Mouse (Mus musculus): ENCODE results near the gene Ramac. TPM values are rescaled to one million over a fixed set of nuclear protein-coding genes. Genes with fewer than 3 reads are reported as not detected.

Ramac gene
- polyA plus RNA-seq, 1 experiment = 17.6 TPM

DNA sequence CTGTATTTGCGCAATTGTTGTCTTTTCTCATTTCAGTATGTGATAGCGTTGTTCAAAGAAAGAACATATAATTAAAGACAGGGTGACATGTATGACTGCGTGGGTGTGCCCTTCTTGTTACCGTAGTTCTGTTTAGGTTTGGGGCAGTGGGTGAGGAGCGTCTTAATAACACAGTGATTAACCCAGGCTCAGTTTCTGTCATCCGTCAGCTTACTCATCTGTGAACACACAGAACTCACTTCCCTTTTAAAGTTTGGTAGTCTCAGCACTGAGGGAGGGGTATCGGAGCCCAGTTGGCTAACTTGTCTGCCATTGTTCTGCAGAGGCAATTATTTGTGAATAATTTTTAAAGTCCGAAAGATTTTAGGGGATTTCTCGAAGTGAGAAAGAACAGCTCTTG is 35.0 kb upstream of the Ramac start:
- Histone ChIP-seq H3K36me3 (ENCODE audit: control insufficient read depth, insufficient read depth, low read length) (no peaks in the 10 kb centered on the region), H3K4me1 (ENCODE audit: control insufficient read depth, insufficient read depth, low read length) (no peaks in the 10 kb centered on the region), H3K4me3 (ENCODE audit: control insufficient read depth, low read depth, low read length) (no peak overlapping the region), H3K27ac (ENCODE audit: control insufficient read depth, insufficient read depth, low read depth, low read length) (no peak overlapping the region), H3K27me3 (ENCODE audit: control insufficient read depth, insufficient read depth, low read length) (no peaks in the 10 kb centered on the region)
- TF ChIP-seq POLR2A (IDR thresholded peaks at IDR 0.05; ENCODE audit: control insufficient read depth, low read depth, low read length) = no peak
- TF ChIP-seq CTCF (IDR thresholded peaks at IDR 0.05; ENCODE audit: control insufficient read depth, insufficient read depth, insufficient replicate concordance, low read depth, low read length) = no peak

DNA sequence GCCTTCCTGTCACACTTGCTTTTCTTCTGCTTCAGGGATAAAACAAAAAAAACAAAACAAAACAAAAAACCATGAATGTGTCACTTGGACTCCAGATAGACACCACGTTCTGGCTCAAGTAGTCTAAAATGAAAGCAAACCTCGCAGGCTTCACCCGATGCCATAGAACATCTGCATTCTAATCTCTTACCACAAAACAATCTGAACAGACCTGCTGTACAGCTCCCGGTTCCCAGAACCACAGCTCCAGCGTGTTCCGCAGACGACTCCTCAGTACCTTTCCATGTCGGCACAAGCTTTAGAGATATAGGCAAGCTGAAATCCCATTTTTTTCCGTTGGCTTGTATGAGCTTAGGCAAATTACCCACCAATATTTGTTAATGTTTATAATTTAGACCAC is 32.9 kb upstream of the Ramac start:
- H3K27me3 ChIP-seq (ENCODE audit: control insufficient read depth, insufficient read depth, low read length) = no peaks in the 10 kb centered on the region
- H3K27ac ChIP-seq (ENCODE audit: control insufficient read depth, insufficient read depth, low read depth, low read length) = no peak overlapping the region
- no peaks in the 10 kb centered on the region for H3K36me3 ChIP-seq (ENCODE audit: control insufficient read depth, insufficient read depth, low read length)
- no peak for TF ChIP-seq CTCF (IDR thresholded peaks at IDR 0.05; ENCODE audit: control insufficient read depth, insufficient read depth, insufficient replicate concordance, low read depth, low read length)
- no peak for TF ChIP-seq POLR2A (IDR thresholded peaks at IDR 0.05; ENCODE audit: control insufficient read depth, low read depth, low read length)
- no peak overlapping the region for H3K4me3 ChIP-seq (ENCODE audit: control insufficient read depth, low read depth, low read length)
- no peaks in the 10 kb centered on the region for H3K4me1 ChIP-seq (ENCODE audit: control insufficient read depth, insufficient read depth, low read length)

DNA sequence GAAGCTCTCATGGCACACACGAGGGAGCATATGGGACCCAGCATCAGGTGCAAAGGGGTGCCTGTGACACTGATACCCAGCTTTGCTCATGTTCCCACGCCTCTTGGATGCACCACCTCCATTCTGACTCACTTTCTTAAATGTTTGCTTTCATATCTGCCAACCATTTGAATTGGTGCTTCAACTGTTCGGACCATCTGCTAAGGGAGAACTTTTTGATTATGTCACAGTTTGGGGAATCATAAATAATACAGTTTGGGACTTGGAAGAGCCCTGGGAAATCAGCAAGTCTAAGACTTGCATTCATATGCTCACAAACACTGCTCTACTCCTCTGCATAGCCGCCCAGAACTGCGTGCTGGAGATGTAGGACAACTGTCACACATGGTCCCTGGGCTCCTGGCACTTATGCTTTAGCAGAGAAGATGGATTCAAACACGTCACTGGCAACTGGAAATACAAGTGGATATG is 31.5 kb upstream of the Ramac start:
- no peaks in the 10 kb centered on the region for H3K36me3 ChIP-seq (ENCODE audit: control insufficient read depth, insufficient read depth, low read length)
- H3K27me3 ChIP-seq (ENCODE audit: control insufficient read depth, insufficient read depth, low read length) = no peaks in the 10 kb centered on the region
- H3K4me3 ChIP-seq (ENCODE audit: control insufficient read depth, low read depth, low read length) = no peak overlapping the region
- H3K27ac ChIP-seq (ENCODE audit: control insufficient read depth, insufficient read depth, low read depth, low read length) = no peak overlapping the region
- TF ChIP-seq CTCF (IDR thresholded peaks at IDR 0.05; ENCODE audit: control insufficient read depth, insufficient read depth, insufficient replicate concordance, low read depth, low read length) = no peak
- TF ChIP-seq POLR2A (IDR thresholded peaks at IDR 0.05; ENCODE audit: control insufficient read depth, low read depth, low read length) = no peak
- H3K4me1 ChIP-seq (ENCODE audit: control insufficient read depth, insufficient read depth, low read length) = no peaks in the 10 kb centered on the region

DNA sequence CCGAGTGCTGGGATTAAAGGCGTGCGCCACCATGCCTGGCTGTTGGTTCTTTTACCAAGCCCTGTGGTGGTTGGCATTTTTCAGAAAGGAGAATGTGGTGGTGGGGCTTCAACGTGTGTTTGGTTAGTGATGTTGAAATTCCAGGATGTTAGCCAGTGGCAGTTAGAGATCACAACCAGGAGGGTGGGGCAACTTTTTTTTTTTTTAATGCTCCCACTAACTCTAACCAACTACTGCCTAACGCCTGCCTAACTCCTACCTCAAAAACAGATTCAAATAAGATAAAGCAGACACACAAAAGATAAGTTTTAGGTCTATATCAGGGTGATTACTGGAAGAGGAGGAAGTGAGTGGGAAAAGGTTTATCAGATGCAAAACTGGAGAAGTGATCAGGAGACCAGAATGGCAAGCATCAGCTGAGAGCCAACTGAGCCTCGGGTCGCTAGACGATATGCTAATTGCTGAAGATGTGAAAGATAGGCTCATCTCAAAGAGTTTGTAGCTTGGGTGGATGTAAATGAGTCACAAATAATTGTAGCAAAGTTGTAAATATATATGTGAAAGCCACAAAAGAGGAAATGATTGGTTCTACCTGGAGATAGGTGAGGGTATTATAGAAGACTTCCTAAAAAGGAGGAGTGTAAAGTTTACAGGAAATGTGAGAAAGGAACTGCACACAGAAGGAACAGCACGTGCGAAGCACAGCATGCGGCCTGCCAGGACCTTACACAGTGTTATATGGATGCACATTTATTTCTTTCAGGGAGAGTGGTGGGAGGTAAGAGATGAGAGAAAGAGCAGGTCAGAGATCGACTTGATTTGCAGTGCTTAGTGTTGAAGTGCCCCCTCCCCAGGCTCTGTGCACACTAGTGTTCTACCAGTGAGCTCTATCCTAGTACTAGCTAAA is 30.3 kb upstream of the Ramac start:
- Histone ChIP-seq H3K36me3 (ENCODE audit: control insufficient read depth, insufficient read depth, low read length) (no peaks in the 10 kb centered on the region), H3K27ac (ENCODE audit: control insufficient read depth, insufficient read depth, low read depth, low read length) (no peak overlapping the region), H3K4me1 (ENCODE audit: control insufficient read depth, insufficient read depth, low read length) (no peaks in the 10 kb centered on the region), H3K4me3 (ENCODE audit: control insufficient read depth, low read depth, low read length) (no peak overlapping the region), H3K27me3 (ENCODE audit: control insufficient read depth, insufficient read depth, low read length) (no peaks in the 10 kb centered on the region)
- TF ChIP-seq POLR2A (IDR thresholded peaks at IDR 0.05; ENCODE audit: control insufficient read depth, low read depth, low read length) (no peak), CTCF (IDR thresholded peaks at IDR 0.05; ENCODE audit: control insufficient read depth, insufficient read depth, insufficient replicate concordance, low read depth, low read length) (no peak)

DNA sequence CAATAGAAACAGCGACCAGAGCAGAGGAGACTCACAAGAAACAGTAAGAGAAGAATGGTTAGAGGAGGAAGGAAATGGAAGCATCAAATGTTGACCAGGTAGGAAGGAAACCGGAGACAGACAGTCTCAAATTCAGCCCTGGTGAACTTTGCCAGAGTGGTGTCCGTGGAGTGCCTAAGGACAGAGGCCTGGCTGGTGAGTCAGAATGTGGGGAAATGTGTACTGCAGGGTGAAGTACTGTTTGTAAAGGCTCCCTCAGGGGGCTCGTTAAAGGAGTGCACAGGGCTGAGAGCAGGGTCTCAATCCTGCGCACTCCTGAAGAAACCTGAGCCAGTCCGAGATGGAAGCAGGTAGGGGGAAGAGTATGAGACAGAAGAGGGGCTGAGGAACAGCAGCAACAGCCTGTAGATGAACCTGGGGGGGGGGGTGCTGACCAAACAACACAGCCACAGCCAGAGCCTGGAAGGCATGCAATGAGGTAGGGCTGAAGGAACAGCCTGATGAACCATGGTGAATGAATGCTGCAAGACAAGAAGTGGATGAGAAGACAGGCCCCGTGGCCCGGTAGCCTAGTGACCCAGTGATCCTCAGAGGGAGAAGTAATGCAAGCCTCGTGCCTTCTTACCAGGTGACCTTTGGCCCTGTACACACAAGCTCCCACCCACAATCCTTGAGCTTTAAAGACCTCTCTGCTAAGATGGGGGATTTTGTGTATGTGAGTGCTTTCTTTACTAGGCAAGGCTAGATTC is 27.3 kb upstream of the Ramac start:
- H3K36me3 ChIP-seq (ENCODE audit: control insufficient read depth, insufficient read depth, low read length) = no peaks in the 10 kb centered on the region
- no peaks in the 10 kb centered on the region for H3K27me3 ChIP-seq (ENCODE audit: control insufficient read depth, insufficient read depth, low read length)
- H3K4me1 ChIP-seq (ENCODE audit: control insufficient read depth, insufficient read depth, low read length) = no peaks in the 10 kb centered on the region
- H3K4me3 ChIP-seq (ENCODE audit: control insufficient read depth, low read depth, low read length) = no peak overlapping the region
- TF ChIP-seq CTCF (IDR thresholded peaks at IDR 0.05; ENCODE audit: control insufficient read depth, insufficient read depth, insufficient replicate concordance, low read depth, low read length) = no peak
- no peak for TF ChIP-seq POLR2A (IDR thresholded peaks at IDR 0.05; ENCODE audit: control insufficient read depth, low read depth, low read length)
- no peak overlapping the region for H3K27ac ChIP-seq (ENCODE audit: control insufficient read depth, insufficient read depth, low read depth, low read length)

DNA sequence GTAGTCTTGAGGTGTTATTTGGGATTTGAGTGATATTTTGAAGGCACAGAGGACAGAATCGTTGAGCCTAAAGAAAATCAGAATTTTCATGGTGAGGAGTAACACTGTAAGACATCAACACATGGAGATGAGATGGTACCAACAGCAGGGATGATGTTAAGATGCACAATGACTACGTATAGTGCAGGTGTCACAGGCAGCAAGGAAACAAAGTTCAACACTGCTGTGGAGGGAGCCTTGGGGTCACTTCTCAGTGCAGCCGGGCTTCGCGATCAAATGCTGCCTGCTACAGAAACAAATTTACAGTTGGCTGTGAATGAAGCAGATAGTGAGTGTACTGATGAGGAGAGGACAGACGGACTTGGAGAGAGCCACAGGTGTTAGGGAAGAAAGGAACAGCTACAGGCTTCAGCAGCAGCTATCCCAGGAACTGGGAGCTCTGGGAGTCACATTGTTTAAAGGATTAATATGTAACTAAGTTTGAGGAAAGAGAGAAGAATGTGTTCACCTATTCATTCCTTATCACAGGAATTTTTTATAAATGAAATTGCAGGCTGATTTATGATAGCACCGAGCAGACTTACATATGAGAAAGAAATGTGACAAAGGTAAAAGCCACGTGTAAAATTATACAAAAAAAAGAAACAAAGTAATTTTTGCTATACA is 23.9 kb upstream of the Ramac start:
- Histone ChIP-seq H3K4me3 (ENCODE audit: control insufficient read depth, low read depth, low read length) (no peak overlapping the region), H3K27ac (ENCODE audit: control insufficient read depth, insufficient read depth, low read depth, low read length) (no peak overlapping the region), H3K4me1 (ENCODE audit: control insufficient read depth, insufficient read depth, low read length) (no peaks in the 10 kb centered on the region), H3K36me3 (ENCODE audit: control insufficient read depth, insufficient read depth, low read length) (no peaks in the 10 kb centered on the region), H3K27me3 (ENCODE audit: control insufficient read depth, insufficient read depth, low read length) (no peaks in the 10 kb centered on the region)
- TF ChIP-seq POLR2A (IDR thresholded peaks at IDR 0.05; ENCODE audit: control insufficient read depth, low read depth, low read length) = no peak

DNA sequence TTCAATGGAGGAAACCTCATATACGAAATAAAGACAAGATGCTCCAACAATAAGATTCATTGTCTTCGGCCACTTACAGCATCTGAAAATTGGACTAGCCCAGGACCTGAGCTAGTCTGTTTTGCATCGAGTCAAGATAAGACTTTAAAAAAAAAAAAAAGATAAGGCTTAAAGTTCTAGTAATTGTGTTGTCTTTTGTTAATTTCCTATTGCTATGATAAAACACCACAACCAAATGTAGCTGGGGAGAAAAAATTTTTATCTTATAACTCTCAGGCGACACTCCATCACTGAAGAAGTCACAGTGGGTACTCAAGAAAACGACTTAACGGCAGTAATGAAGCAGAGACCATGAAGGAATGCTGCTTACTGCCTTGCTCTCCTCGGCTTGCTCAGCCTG is 22.7 kb upstream of the Ramac start:
- Histone ChIP-seq H3K36me3 (ENCODE audit: control insufficient read depth, insufficient read depth, low read length) (no peaks in the 10 kb centered on the region), H3K27ac (ENCODE audit: control insufficient read depth, insufficient read depth, low read depth, low read length) (no peak overlapping the region), H3K27me3 (ENCODE audit: control insufficient read depth, insufficient read depth, low read length) (no peaks in the 10 kb centered on the region), H3K4me3 (ENCODE audit: control insufficient read depth, low read depth, low read length) (no peak overlapping the region), H3K4me1 (ENCODE audit: control insufficient read depth, insufficient read depth, low read length) (no peaks in the 10 kb centered on the region)
- no peak for TF ChIP-seq POLR2A (IDR thresholded peaks at IDR 0.05; ENCODE audit: control insufficient read depth, low read depth, low read length)
- no peak for TF ChIP-seq CTCF (IDR thresholded peaks at IDR 0.05; ENCODE audit: control insufficient read depth, insufficient read depth, insufficient replicate concordance, low read depth, low read length)

All from testis, adult 2 months (tissue).